Mouse (Mus musculus) CH12.LX (cell line): ENCODE results near the gene Rcor2.

ENCODE experiments used
- CTCF ChIP-seq, 2 experiments: IDR thresholded peaks in 1 of 2; conservative IDR thresholded peaks in 1 of 2; 2 replicates each; pipeline ENCODE4 v1.5.1; 2011 to 2012; ENCODE audit warnings: low read depth in 2 of 2, low read length in 2 of 2, improper control_type of control experiment in 1 of 2, inconsistent platforms in 1 of 2, mild to moderate bottlenecking in 1 of 2, moderate library complexity in 1 of 2
- EP300 ChIP-seq: IDR thresholded peaks from 2 replicates; pipeline ENCODE4 v1.6.1; 2011; ENCODE audit warnings: low read length, improper control_type of control experiment
- NELFE ChIP-seq: IDR thresholded peaks from 2 replicates; pipeline ENCODE4 v1.6.1; 2011; ENCODE audit warnings: low read depth, low read length, improper control_type of control experiment
- POLR2A ChIP-seq: IDR thresholded peaks from 2 replicates; pipeline ENCODE4 v1.6.1; 2011; ENCODE audit warnings: low read depth, mild to moderate bottlenecking, improper control_type of control experiment, low read length
- POLR2AphosphoS2 ChIP-seq: IDR thresholded peaks from 2 replicates; pipeline ENCODE4 v1.6.1; 2011; ENCODE audit warnings: low read depth, low read length, improper control_type of control experiment
- SMC3 ChIP-seq: IDR thresholded peaks from 2 replicates; pipeline ENCODE4 v1.6.1; 2011; ENCODE audit warnings: low read depth, low read length, improper control_type of control experiment
- UBTF ChIP-seq: IDR thresholded peaks from 2 replicates; pipeline ENCODE4 v1.6.1; 2012; ENCODE audit warnings: low read depth, mild to moderate bottlenecking, inconsistent platforms, low read length, improper control_type of control experiment, moderate library complexity
- USF1 ChIP-seq: IDR thresholded peaks from 2 replicates; pipeline ENCODE4 v1.6.1; 2014; ENCODE audit warnings: low read depth, mild to moderate bottlenecking, inconsistent platforms, low read length, improper control_type of control experiment

GRCm38 (mm10) chr19:7261476-7261875 is 5.6 kb upstream of the Rcor2 start:
- TF ChIP-seq USF1: no peak
- TF ChIP-seq CTCF (conservative IDR thresholded peaks at IDR 0.05 in 1 of 2, IDR thresholded peaks at IDR 0.05 in 1 of 2; ENCODE audit: low read depth in 2 of 2, low read length in 2 of 2): no peak
- no peak for TF ChIP-seq EP300
- TF ChIP-seq POLR2A: no peak
- TF ChIP-seq SMC3: no peak
- no peak for TF ChIP-seq NELFE
- TF ChIP-seq POLR2AphosphoS2: no peak
- no peak for TF ChIP-seq UBTF
